Mouse (Mus musculus): Measurements from ENCODE around the gene Ly75. TPM values are rescaled to one million over a fixed set of nuclear protein-coding genes. Genes with fewer than 3 reads are reported as not detected.

Ly75 gene
- polyA plus RNA-seq, 1 experiment from 2014 or later, result 1.3 TPM

- Histone ChIP-seq H3K4me1 (0 out of 2 replicates have a peak, but pooled peaks cover 2% of the 10 kb centered on the region), H3K4me3 (no peak overlapping the region), H3K9me3 (no peaks in the 10 kb centered on the region), H3K4me2 (no peak overlapping the region), H3K27me3 (replicated peaks) (no peaks in the 10 kb centered on the region), H3K36me3 (no peaks in the 10 kb centered on the region), H3K27ac (replicated peaks) (no peak overlapping the region), H3K9ac (no peak overlapping the region)
- 81% methylated on average over 7 of the region's 7 CpGs for WGBS
- ATAC-seq (ENCODE audit: extremely low read depth, insufficient number of reproducible peaks, low FRiP score, low TSS enrichment), result no peak
Observed at GRCm38 (mm10) chr2:60347875-60348274, 35.2 kb downstream of the Ly75 start.

GRCm38 (mm10) chr2:60346531-60346930 lies 36.6 kb downstream of the Ly75 start:
- Histone ChIP-seq H3K9me3 (no peaks in the 10 kb centered on the region), H3K4me3 (no peak overlapping the region), H3K4me2 (no peak overlapping the region), H3K36me3 (no peaks in the 10 kb centered on the region), H3K27me3 (replicated peaks) (no peaks in the 10 kb centered on the region), H3K9ac (no peak overlapping the region), H3K27ac (replicated peaks) (no peak overlapping the region), H3K4me1 (no peaks in the 10 kb centered on the region)
- ATAC-seq (ENCODE audit: extremely low read depth, insufficient number of reproducible peaks, low FRiP score, low TSS enrichment), result no peak
- WGBS, result 82% methylated on average over 8 of the region's 8 CpGs

- whole genome bisulfite sequencing, result 90% methylated on average over 7 of the region's 7 CpGs
- Histone ChIP-seq H3K9me3 (no peaks in the 10 kb centered on the region), H3K4me3 (no peak overlapping the region), H3K9ac (no peak overlapping the region), H3K27ac (replicated peaks) (no peak overlapping the region), H3K27me3 (replicated peaks) (no peaks in the 10 kb centered on the region), H3K4me1 (no peaks in the 10 kb centered on the region), H3K4me2 (no peak overlapping the region), H3K36me3 (no peaks in the 10 kb centered on the region)
- ATAC-seq (ENCODE audit: extremely low read depth, insufficient number of reproducible peaks, low FRiP score, low TSS enrichment), result no peak
Observed at GRCm38 (mm10) chr2:60345717-60346116, 37.4 kb downstream of the Ly75 start.

- H3K36me3 ChIP-seq, result no peaks in the 10 kb centered on the region
- H3K4me1 ChIP-seq, result no peaks in the 10 kb centered on the region
- H3K9ac ChIP-seq, result no peak overlapping the region
- H3K27me3 ChIP-seq (replicated peaks), result no peaks in the 10 kb centered on the region
- no peaks in the 10 kb centered on the region for H3K9me3 ChIP-seq
- WGBS, result 81% methylated on average over 11 of the region's 11 CpGs
- H3K27ac ChIP-seq (replicated peaks), result no peak overlapping the region
- ATAC-seq (ENCODE audit: extremely low read depth, insufficient number of reproducible peaks, low FRiP score, low TSS enrichment), result no peak
- H3K4me2 ChIP-seq, result no peak overlapping the region
- H3K4me3 ChIP-seq, result no peak overlapping the region
Observed at GRCm38 (mm10) chr2:60343607-60344289, 39.4 kb downstream of the Ly75 start.

- Histone ChIP-seq H3K36me3 (no peaks in the 10 kb centered on the region), H3K27me3 (replicated peaks) (no peaks in the 10 kb centered on the region)
- WGBS, result 57% methylated on average over 4 of the region's 4 CpGs
Observed at GRCm38 (mm10) chr2:60342107-60342880, 40.8 kb downstream of the Ly75 start.

GRCm38 (mm10) chr2:60337937-60338336 lies 45.2 kb downstream of the Ly75 start:
- H3K9ac ChIP-seq, result no peak overlapping the region
- no peak overlapping the region for H3K4me3 ChIP-seq
- no peaks in the 10 kb centered on the region for H3K27me3 ChIP-seq (replicated peaks)
- H3K4me2 ChIP-seq, result peak overlapping the region; percentile 36
- 40% methylated on average over 9 of the region's 9 CpGs for WGBS
- H3K4me1 ChIP-seq, result peaks cover 8% of the 10 kb centered on the region; the same call in 1 of the 2 replicates
- H3K36me3 ChIP-seq, result no peaks in the 10 kb centered on the region
- H3K27ac ChIP-seq (replicated peaks), result no peak overlapping the region
- H3K9me3 ChIP-seq, result no peaks in the 10 kb centered on the region
- no peak for ATAC-seq (ENCODE audit: extremely low read depth, insufficient number of reproducible peaks, low FRiP score, low TSS enrichment)

More at GRCm38 (mm10) chr2:60342107-60342880, 40.8 kb downstream of the Ly75 start:
- Histone ChIP-seq H3K9me3 (no peaks in the 10 kb centered on the region), H3K4me1 (peaks cover 8% of the 10 kb centered on the region; the same call in 1 of the 2 replicates), H3K27ac (replicated peaks) (no peak overlapping the region), H3K4me2 (no peak overlapping the region), H3K4me3 (no peak overlapping the region), H3K9ac (no peak overlapping the region)
- no peak for ATAC-seq (ENCODE audit: extremely low read depth, insufficient number of reproducible peaks, low FRiP score, low TSS enrichment)

- H3K27ac ChIP-seq (replicated peaks), result no peak overlapping the region
- no peak for ATAC-seq (ENCODE audit: extremely low read depth, insufficient number of reproducible peaks, low FRiP score, low TSS enrichment)
Observed at GRCm38 (mm10) chr2:60328641-60329040, 54.5 kb downstream of the Ly75 start.

GRCm38 (mm10) chr2:60327581-60327980 lies 55.5 kb downstream of the Ly75 start:
- Histone ChIP-seq H3K9me3 (no peaks in the 10 kb centered on the region), H3K4me1 (no peaks in the 10 kb centered on the region), H3K27ac (replicated peaks) (no peak overlapping the region), H3K9ac (no peak overlapping the region), H3K36me3 (no peaks in the 10 kb centered on the region), H3K4me3 (no peak overlapping the region), H3K27me3 (replicated peaks) (no peaks in the 10 kb centered on the region), H3K4me2 (no peak overlapping the region)
- 80% methylated on average over 11 of the region's 11 CpGs for WGBS
- no peak for ATAC-seq (ENCODE audit: extremely low read depth, insufficient number of reproducible peaks, low FRiP score, low TSS enrichment)

More at GRCm38 (mm10) chr2:60328641-60329040, 54.5 kb downstream of the Ly75 start:
- no peak overlapping the region for H3K4me2 ChIP-seq
- H3K9ac ChIP-seq, result no peak overlapping the region
- 46% methylated on average over 10 of the region's 10 CpGs for WGBS
- H3K4me1 ChIP-seq, result no peaks in the 10 kb centered on the region
- no peaks in the 10 kb centered on the region for H3K9me3 ChIP-seq
- H3K4me3 ChIP-seq, result no peak overlapping the region
- H3K27me3 ChIP-seq (replicated peaks), result no peaks in the 10 kb centered on the region
- no peaks in the 10 kb centered on the region for H3K36me3 ChIP-seq

GRCm38 (mm10) chr2:60326948-60327347 lies 56.2 kb downstream of the Ly75 start:
- WGBS, result 76% methylated on average over 7 of the region's 7 CpGs
- no peak overlapping the region for H3K9ac ChIP-seq
- no peaks in the 10 kb centered on the region for H3K9me3 ChIP-seq
- no peaks in the 10 kb centered on the region for H3K36me3 ChIP-seq
- H3K4me1 ChIP-seq, result no peaks in the 10 kb centered on the region
- no peak for ATAC-seq (ENCODE audit: extremely low read depth, insufficient number of reproducible peaks, low FRiP score, low TSS enrichment)
- H3K27ac ChIP-seq (replicated peaks), result no peak overlapping the region
- no peaks in the 10 kb centered on the region for H3K27me3 ChIP-seq (replicated peaks)
- H3K4me2 ChIP-seq, result no peak overlapping the region
- no peak overlapping the region for H3K4me3 ChIP-seq

- no peaks in the 10 kb centered on the region for H3K4me1 ChIP-seq
- H3K36me3 ChIP-seq, result no peaks in the 10 kb centered on the region
- H3K4me3 ChIP-seq, result no peak overlapping the region
- H3K27me3 ChIP-seq (replicated peaks), result no peaks in the 10 kb centered on the region
- no peak overlapping the region for H3K4me2 ChIP-seq
- WGBS, result 70% methylated on average over 5 of the region's 5 CpGs
- H3K9me3 ChIP-seq, result no peaks in the 10 kb centered on the region
- no peak for ATAC-seq (ENCODE audit: extremely low read depth, insufficient number of reproducible peaks, low FRiP score, low TSS enrichment)
- no peak overlapping the region for H3K9ac ChIP-seq
- H3K27ac ChIP-seq (replicated peaks), result no peak overlapping the region
Observed at GRCm38 (mm10) chr2:60323411-60323810, 59.7 kb downstream of the Ly75 start.

- no peaks in the 10 kb centered on the region for H3K4me1 ChIP-seq
- no peak overlapping the region for H3K27ac ChIP-seq (replicated peaks)
- no peak for ATAC-seq (ENCODE audit: extremely low read depth, insufficient number of reproducible peaks, low FRiP score, low TSS enrichment)
- H3K27me3 ChIP-seq (replicated peaks), result no peaks in the 10 kb centered on the region
- H3K9me3 ChIP-seq, result no peaks in the 10 kb centered on the region
- H3K9ac ChIP-seq, result no peak overlapping the region
- 65% methylated on average over 6 of the region's 6 CpGs for WGBS
- no peak overlapping the region for H3K4me2 ChIP-seq
- no peak overlapping the region for H3K4me3 ChIP-seq
- H3K36me3 ChIP-seq, result no peaks in the 10 kb centered on the region
Observed at GRCm38 (mm10) chr2:60322031-60322726, 60.9 kb downstream of the Ly75 start.

All from heart, embryonic 13.5 days (tissue).